Comparison of ENCODE assay signal across 32 mouse cellular contexts in genomic region chr2:180727613-180728021, GRCm38 (mm10). TPM values are rescaled to one million over a fixed set of nuclear protein-coding genes. Genes with fewer than 3 reads are reported as not detected.
DNase-seq lines count a peak whose midpoint lies in the region; ATAC-seq and TF ChIP-seq lines count a peak whose summit lies in the region.
"Had no signal": no experiment of that assay in that cellular context is flagged by ENCODE, and none has a peak within 500 bp of the region (broad histone marks: within the 10 kb centered on the region; RNA-seq: fewer than 3 reads in every experiment).

No protein-coding gene starts in this region.

- DNase-seq in CH12.LX (ENCODE audit: extremely low read depth) (no peak), ES-E14 (ENCODE audit: low read depth, low spot score) (peak; percentile 83)
- DNase-seq in midbrain, embryonic 14.5 days: no peak
- no peak for DNase-seq in adrenal gland, adult 8-10 months
- DNase-seq: adrenal gland, postnatal 14 days; cerebellum, postnatal 10 days; gastrocnemius, adult 2 months; kidney, adult 11 months; kidney, postnatal 4 days; lung, adult 18-20 months; lung, postnatal 10 days; right cerebral cortex, postnatal 14 days; thymus, postnatal 25 days had no signal

- peaks cover 7% of the 10 kb centered on the region for H3K79me2 ChIP-seq in CH12.LX (replicated peaks; ENCODE audit: control insufficient read depth, extremely low read depth, insufficient read depth, poor library complexity, severe bottlenecking)

- H3K4me1 ChIP-seq in intestine, postnatal 0 days (replicated peaks; ENCODE audit: control insufficient read depth, insufficient read depth, low read length): 0 out of 2 replicates have a peak, but pooled peaks cover 2% of the 10 kb centered on the region
- peaks cover 11% of the 10 kb centered on the region; the same call in 1 of the 2 replicates for H3K4me1 ChIP-seq in intestine, embryonic 15.5 days (replicated peaks)
- H3K4me1 ChIP-seq in CH12.LX (ENCODE audit: control insufficient read depth in 1 of 2, insufficient read depth in 2 of 2): peaks cover 16 to 47% of the 10 kb centered on the region in 2 experiments
- peaks cover 11 to 48% of the 10 kb centered on the region in 2 experiments for H3K4me1 ChIP-seq in ES-E14 (ENCODE audit: control insufficient read depth in 2 of 2, insufficient read depth in 2 of 2, low read length in 2 of 2, poor library complexity in 1 of 2)
- H3K4me1 ChIP-seq in bone marrow macrophage, adult 2 months (ENCODE audit: control insufficient read depth, insufficient read depth, low read length): peaks cover 35% of the 10 kb centered on the region
- H3K4me1 ChIP-seq in midbrain, embryonic 16.5 days (ENCODE audit: control insufficient read depth, insufficient read depth, low read length): no peaks in the 10 kb centered on the region
- no peaks in the 10 kb centered on the region for H3K4me1 ChIP-seq in midbrain, embryonic 14.5 days (ENCODE audit: control insufficient read depth, insufficient read depth, low read length)

- H3K36me3 ChIP-seq in intestine, postnatal 0 days (ENCODE audit: control insufficient read depth, insufficient read depth): peaks cover 11% of the 10 kb centered on the region; the same call in 1 of the 2 replicates
- no peaks in the 10 kb centered on the region for H3K36me3 ChIP-seq in intestine, embryonic 15.5 days
- peaks cover 13 to 53% of the 10 kb centered on the region in 2 experiments for H3K36me3 ChIP-seq in CH12.LX (replicated peaks in 1 of 2; ENCODE audit: control insufficient read depth in 1 of 2, insufficient read depth in 1 of 2, low read length in 1 of 2)
- H3K36me3 ChIP-seq in ES-E14 (ENCODE audit: control insufficient read depth, insufficient read depth, low read length, poor library complexity, severe bottlenecking): peaks cover 17% of the 10 kb centered on the region
- H3K36me3 ChIP-seq in midbrain, embryonic 16.5 days (ENCODE audit: control insufficient read depth, insufficient read depth, low read length): no peaks in the 10 kb centered on the region
- H3K36me3 ChIP-seq in midbrain, embryonic 14.5 days (ENCODE audit: control insufficient read depth, insufficient read depth, low read length): peaks cover 18% of the 10 kb centered on the region

- peak; percentile 30; the same call in 1 of the 2 replicates for ATAC-seq in intestine, postnatal 0 days
- ATAC-seq in intestine, embryonic 15.5 days: no peak
- no peak for ATAC-seq in midbrain, embryonic 16.5 days
- no peak for ATAC-seq in midbrain, embryonic 14.5 days (ENCODE audit: low FRiP score, low TSS enrichment)
- ATAC-seq: midbrain, embryonic 13.5 days had no signal

- in situ Hi-C loops in CH12.LX (cut with MboI; ENCODE audit: low pct_ligation_motif_present, low pct_unique_long_range_greater_than_20kb, low sequenced_read_pairs) (no loop called here), ES-E14 (cut with MboI; ENCODE audit: low sequenced_read_pairs in 2 of 2, unreplicated experiment in 2 of 2) (no loop called here)

- 41% methylated on average over 4 of the region's 4 CpGs for WGBS in intestine, postnatal 0 days
- 55% methylated on average over 4 of the region's 4 CpGs for WGBS in intestine, embryonic 15.5 days
- WGBS in midbrain, embryonic 16.5 days: 58% methylated on average over 4 of the region's 4 CpGs
- WGBS in midbrain, embryonic 14.5 days: 65% methylated on average over 4 of the region's 4 CpGs

- dilution Hi-C loops in CH12.LX (cut with MboI; ENCODE audit: extremely low pct_ligation_motif_present, extremely low pct_unique_long_range_greater_than_20kb, low sequenced_read_pairs): no loop called here

- no peak for TF ChIP-seq POLR2A in CH12.LX (IDR thresholded peaks at IDR 0.05; ENCODE audit: low read depth, low read length)
- TF ChIP-seq POLR2A in bone marrow macrophage, adult 2 months (IDR thresholded peaks at IDR 0.05; ENCODE audit: borderline replicate concordance, low read depth, low read length): no peak

- 0 out of 2 replicates have a peak overlapping the region, but pooled peaks have one; percentile 35 for H3K27ac ChIP-seq in intestine, postnatal 0 days (ENCODE audit: low read depth, low read length)
- H3K27ac ChIP-seq in intestine, embryonic 15.5 days: no peak overlapping the region
- H3K27ac ChIP-seq in CH12.LX (ENCODE audit: insufficient read depth, low read depth) (no peak overlapping the region), ES-E14 (ENCODE audit: insufficient read depth, low read depth, low read length, poor library complexity, severe bottlenecking) (peak overlapping the region; percentile 90; the same call in 1 of the 2 replicates)
- H3K27ac ChIP-seq in bone marrow macrophage, adult 2 months (ENCODE audit: insufficient read depth, low read depth, low read length): peak overlapping the region; percentile 72
- no peak overlapping the region for H3K27ac ChIP-seq in midbrain, embryonic 16.5 days (ENCODE audit: low read length)
- no peak overlapping the region for H3K27ac ChIP-seq in midbrain, embryonic 14.5 days (replicated peaks; ENCODE audit: low read depth, low read length)
- H3K27ac ChIP-seq: forebrain, embryonic 12.5 days; gastrocnemius, adult 2 months; heart, embryonic 10.5 days; hindbrain, embryonic 15.5 days; kidney, embryonic 15.5 days; limb, embryonic 12.5 days; midbrain, embryonic 13.5 days; neural tube, embryonic 12.5 days had no signal

- no peak for TF ChIP-seq EP300 in CH12.LX (IDR thresholded peaks at IDR 0.05; ENCODE audit: low read length)

- no peaks in the 10 kb centered on the region for H3K9me3 ChIP-seq in intestine, postnatal 0 days (ENCODE audit: control insufficient read depth)
- no peaks in the 10 kb centered on the region for H3K9me3 ChIP-seq in intestine, embryonic 15.5 days
- no peaks in the 10 kb centered on the region for H3K9me3 ChIP-seq in CH12.LX (replicated peaks; ENCODE audit: low read length)
- no peaks in the 10 kb centered on the region; the same call in 1 of the 2 replicates for H3K9me3 ChIP-seq in ES-E14 (ENCODE audit: control insufficient read depth, insufficient read depth, low read depth, low read length)
- no peaks in the 10 kb centered on the region for H3K9me3 ChIP-seq in midbrain, embryonic 16.5 days (replicated peaks; ENCODE audit: control insufficient read depth, low read length, poor library complexity, severe bottlenecking)
- no peaks in the 10 kb centered on the region for H3K9me3 ChIP-seq in midbrain, embryonic 14.5 days (ENCODE audit: control insufficient read depth, low read length)
- H3K9me3 ChIP-seq: forebrain, embryonic 12.5 days; heart, embryonic 10.5 days; hindbrain, embryonic 15.5 days; kidney, embryonic 15.5 days; limb, embryonic 12.5 days; midbrain, embryonic 13.5 days; neural tube, embryonic 12.5 days had no signal

- H3K27me3 ChIP-seq in intestine, postnatal 0 days (replicated peaks; ENCODE audit: control insufficient read depth, insufficient read depth, low read length): no peaks in the 10 kb centered on the region
- H3K27me3 ChIP-seq in intestine, embryonic 15.5 days (replicated peaks): no peaks in the 10 kb centered on the region
- no peaks in the 10 kb centered on the region for H3K27me3 ChIP-seq in CH12.LX (replicated peaks)
- no peaks in the 10 kb centered on the region for H3K27me3 ChIP-seq in midbrain, embryonic 16.5 days (ENCODE audit: control insufficient read depth, insufficient read depth, low read depth, low read length)
- no peaks in the 10 kb centered on the region for H3K27me3 ChIP-seq in midbrain, embryonic 14.5 days (ENCODE audit: control insufficient read depth, insufficient read depth, low read length)
- H3K27me3 ChIP-seq: kidney, embryonic 15.5 days; midbrain, embryonic 13.5 days had no signal

- H3K9ac ChIP-seq in intestine, postnatal 0 days (ENCODE audit: low read depth, low read length): no peak overlapping the region
- no peak overlapping the region for H3K9ac ChIP-seq in intestine, embryonic 15.5 days
- peak overlapping the region; percentile 58; the same call in 1 of the 2 replicates for H3K9ac ChIP-seq in CH12.LX (ENCODE audit: insufficient read depth, low read depth)
- no peak overlapping the region for H3K9ac ChIP-seq in ES-E14 (ENCODE audit: insufficient read depth, low read depth, low read length, poor library complexity, severe bottlenecking)
- no peak overlapping the region for H3K9ac ChIP-seq in midbrain, embryonic 16.5 days (ENCODE audit: low read depth, low read length)
- no peak overlapping the region for H3K9ac ChIP-seq in midbrain, embryonic 14.5 days (replicated peaks; ENCODE audit: low read length)
- H3K9ac ChIP-seq: forebrain, embryonic 12.5 days; hindbrain, embryonic 15.5 days; kidney, embryonic 15.5 days; limb, embryonic 12.5 days; midbrain, embryonic 13.5 days; neural tube, embryonic 12.5 days had no signal

- no peak overlapping the region for H3K4me3 ChIP-seq in intestine, postnatal 0 days (ENCODE audit: low read depth, low read length)
- no peak overlapping the region for H3K4me3 ChIP-seq in intestine, embryonic 15.5 days (replicated peaks)
- H3K4me3 ChIP-seq in CH12.LX (replicated peaks in 1 of 3; ENCODE audit: low read depth in 2 of 3, low read length in 2 of 3, poor library complexity in 1 of 3) (peak overlapping the region in 1 of 3 experiments; percentile 7), ES-E14 (ENCODE audit: insufficient read depth in 1 of 2, low read depth in 1 of 2, low read length in 2 of 2, poor library complexity in 1 of 2, severe bottlenecking in 1 of 2) (no peak overlapping the region)
- no peak overlapping the region for H3K4me3 ChIP-seq in bone marrow macrophage, adult 2 months (ENCODE audit: insufficient read depth, low read length)
- H3K4me3 ChIP-seq in midbrain, embryonic 16.5 days (ENCODE audit: low read depth, low read length): no peak overlapping the region
- no peak overlapping the region for H3K4me3 ChIP-seq in midbrain, embryonic 14.5 days (replicated peaks; ENCODE audit: low read depth, low read length)
- H3K4me3 ChIP-seq: forebrain, embryonic 12.5 days; gastrocnemius, adult 2 months; heart, embryonic 10.5 days; hindbrain, embryonic 15.5 days; kidney, embryonic 15.5 days; limb, embryonic 12.5 days; midbrain, embryonic 13.5 days; neural tube, embryonic 12.5 days had no signal

- no peak for TF ChIP-seq CTCF in intestine, postnatal 0 days (IDR thresholded peaks at IDR 0.05; ENCODE audit: low read depth)
- no peak for TF ChIP-seq CTCF in CH12.LX (conservative IDR thresholded peaks at IDR 0.05 in 1 of 2, IDR thresholded peaks at IDR 0.05 in 1 of 2; ENCODE audit: low read depth in 2 of 2, low read length in 2 of 2)
- TF ChIP-seq CTCF in bone marrow macrophage, adult 2 months (IDR thresholded peaks at IDR 0.05; ENCODE audit: low read depth, low read length): no peak

- H3K4me2 ChIP-seq in intestine, postnatal 0 days (replicated peaks; ENCODE audit: low read depth): no peak overlapping the region
- no peak overlapping the region for H3K4me2 ChIP-seq in intestine, embryonic 15.5 days (replicated peaks)
- peak overlapping the region; percentile 74; the same call in 1 of the 2 replicates for H3K4me2 ChIP-seq in CH12.LX (ENCODE audit: insufficient read depth, low read depth, poor library complexity, severe bottlenecking)
- H3K4me2 ChIP-seq in midbrain, embryonic 16.5 days (ENCODE audit: low read length): no peak overlapping the region
- no peak overlapping the region for H3K4me2 ChIP-seq in midbrain, embryonic 14.5 days (ENCODE audit: low read length)
- H3K4me2 ChIP-seq: forebrain, embryonic 12.5 days; hindbrain, embryonic 15.5 days; kidney, embryonic 15.5 days; limb, embryonic 12.5 days; midbrain, embryonic 13.5 days; neural tube, embryonic 12.5 days had no signal

- no peak for TF ChIP-seq RAD21 in CH12.LX (IDR thresholded peaks at IDR 0.05; ENCODE audit: low read depth, low read length)

RNA-seq across cellular contexts. Expression of gene Slc17a9, which starts 2.6 kb away (rescaled TPM):
- polyA plus RNA-seq in intestine, postnatal 0 days (2015; fragmentation: Nextera tagmentation; extraction: Ambion mirVana): 2.3 and 3.1 TPM in 2 replicates
- polyA plus RNA-seq in intestine, embryonic 15.5 days (2015; fragmentation: Nextera tagmentation; extraction: Ambion mirVana): 2.3 and 4.6 TPM in 2 replicates
- total RNA-seq in CH12.LX (2012; rRNA removed) (13.4 and 16.2 TPM in 2 replicates), CH12.LX (2014; rRNA removed) (6.5 and 7.2 TPM in 2 replicates), ES-E14 (2012; rRNA removed) (12.0 and 28.1 TPM in 2 replicates)
- 23.7 and 26.0 TPM in 2 replicates for polyA plus RNA-seq in CH12.LX (2012; ENCODE audit: insufficient read length, low read depth)
- polyA plus RNA-seq in bone marrow macrophage, adult 2 months (2012; ENCODE audit: insufficient read depth, insufficient read length, missing spikeins): 6.4 and 6.7 TPM in 2 replicates
- 0.11 and 0.24 TPM in 2 replicates for polyA plus RNA-seq in midbrain, embryonic 16.5 days (2015; fragmentation: Nextera tagmentation; extraction: Ambion mirVana)
- polyA plus RNA-seq in midbrain, embryonic 14.5 days (2014; fragmentation: Nextera tagmentation; extraction: Ambion mirVana): 0.12 TPM in 1 of 2 replicates, not detected in the other
- total RNA-seq in adrenal gland, adult 8-10 months (2022): 1 to 10 TPM in 2 of 4 experiments, under 1 TPM in 2; 0.81 to 2.3 (median 1.1) TPM
- polyA plus RNA-seq: embryonic facial prominence, embryonic 11.5 days had no signal

RNA-seq across cellular contexts. Expression of gene Gid8, which starts 17.7 kb away (rescaled TPM):
- polyA plus RNA-seq in intestine, postnatal 0 days (2015; fragmentation: Nextera tagmentation; extraction: Ambion mirVana): 36.6 and 38.0 TPM in 2 replicates
- polyA plus RNA-seq in intestine, embryonic 15.5 days (2015; fragmentation: Nextera tagmentation; extraction: Ambion mirVana): 52.6 and 55.1 TPM in 2 replicates
- total RNA-seq in CH12.LX (2012; rRNA removed) (15.6 and 21.7 TPM in 2 replicates), CH12.LX (2014; rRNA removed) (32.1 and 32.5 TPM in 2 replicates), ES-E14 (2012; rRNA removed) (57.8 and 64.7 TPM in 2 replicates)
- 44.1 and 45.4 TPM in 2 replicates for polyA plus RNA-seq in CH12.LX (2012; ENCODE audit: insufficient read length, low read depth)
- 52.9 and 53.5 TPM in 2 replicates for polyA plus RNA-seq in bone marrow macrophage, adult 2 months (2012; ENCODE audit: insufficient read depth, insufficient read length, missing spikeins)
- 55.1 and 57.1 TPM in 2 replicates for polyA plus RNA-seq in midbrain, embryonic 16.5 days (2015; fragmentation: Nextera tagmentation; extraction: Ambion mirVana)
- 51.8 and 64.9 TPM in 2 replicates for polyA plus RNA-seq in midbrain, embryonic 14.5 days (2014; fragmentation: Nextera tagmentation; extraction: Ambion mirVana)
- 10 to 100 TPM; 58.4 to 65.5 (median 64.0) TPM for total RNA-seq in adrenal gland, adult 8-10 months (2022)

RNA-seq across cellular contexts. Expression of gene Dido1, which starts 17.8 kb away (rescaled TPM):
- 7.8 and 9.3 TPM in 2 replicates for polyA plus RNA-seq in intestine, postnatal 0 days (2015; fragmentation: Nextera tagmentation; extraction: Ambion mirVana)
- polyA plus RNA-seq in intestine, embryonic 15.5 days (2015; fragmentation: Nextera tagmentation; extraction: Ambion mirVana): 22.8 and 23.2 TPM in 2 replicates
- total RNA-seq in CH12.LX (2012; rRNA removed): 24.9 and 30.0 TPM in 2 replicates
- 15.5 and 16.4 TPM in 2 replicates for total RNA-seq in CH12.LX (2014; rRNA removed)
- 25.0 and 25.8 TPM in 2 replicates for polyA plus RNA-seq in CH12.LX (2012; ENCODE audit: insufficient read length, low read depth)
- total RNA-seq in ES-E14 (2012; rRNA removed): 84.7 and 90.6 TPM in 2 replicates
- polyA plus RNA-seq in bone marrow macrophage, adult 2 months (2012; ENCODE audit: insufficient read depth, insufficient read length, missing spikeins): 30.2 and 32.9 TPM in 2 replicates
- polyA plus RNA-seq in midbrain, embryonic 16.5 days (2015; fragmentation: Nextera tagmentation; extraction: Ambion mirVana): 23.9 and 26.8 TPM in 2 replicates
- 31.2 and 38.1 TPM in 2 replicates for polyA plus RNA-seq in midbrain, embryonic 14.5 days (2014; fragmentation: Nextera tagmentation; extraction: Ambion mirVana)
- total RNA-seq in adrenal gland, adult 8-10 months (2022): 10 to 100 TPM; 41.3 to 60.8 (median 49.4) TPM

RNA-seq across cellular contexts. Expression of gene Bhlhe23, which starts 49.1 kb away (rescaled TPM):
- not detected in 2 replicates for polyA plus RNA-seq in intestine, postnatal 0 days (2015; fragmentation: Nextera tagmentation; extraction: Ambion mirVana)
- polyA plus RNA-seq in intestine, embryonic 15.5 days (2015; fragmentation: Nextera tagmentation; extraction: Ambion mirVana): not detected in 2 replicates
- total RNA-seq in CH12.LX (2012; rRNA removed): not detected in 2 replicates
- not detected in 2 replicates for total RNA-seq in CH12.LX (2014; rRNA removed)
- polyA plus RNA-seq in CH12.LX (2012; ENCODE audit: insufficient read length, low read depth): not detected in 2 replicates
- 0.11 and 0.18 TPM in 2 replicates for total RNA-seq in ES-E14 (2012; rRNA removed)
- not detected in 2 replicates for polyA plus RNA-seq in bone marrow macrophage, adult 2 months (2012; ENCODE audit: insufficient read depth, insufficient read length, missing spikeins)
- 10.1 and 10.4 TPM in 2 replicates for polyA plus RNA-seq in midbrain, embryonic 16.5 days (2015; fragmentation: Nextera tagmentation; extraction: Ambion mirVana)
- 20.1 and 21.3 TPM in 2 replicates for polyA plus RNA-seq in midbrain, embryonic 14.5 days (2014; fragmentation: Nextera tagmentation; extraction: Ambion mirVana)
- total RNA-seq in adrenal gland, adult 8-10 months (2022): not detected
- total RNA-seq: adrenal gland, postnatal 14 days; gastrocnemius, adult 2 months; gastrocnemius, postnatal 4 days; hematopoietic stem cell, adult 5-6 weeks; left cerebral cortex, postnatal 14 days; megakaryocyte progenitor cell, adult 5-6 weeks had no signal
- polyA plus RNA-seq: CD4-positive, CD25-positive, alpha-beta regulatory T cell, adult 4 months; cortical plate, adult 2 months; heart, embryonic 16.5 days; kidney, embryonic 15.5 days; limb, embryonic 12.5 days had no signal

Comparison
In these comparisons a context has a peak if more than half of its experiments do, and no peak if none do; other contexts are left out.
1. H3K27ac ChIP-seq: peak in intestine, postnatal 0 days (single experiment), ES-E14 (single experiment) and bone marrow macrophage, adult 2 months (single experiment); none in intestine, embryonic 15.5 days (single experiment), CH12.LX (single experiment), midbrain, embryonic 16.5 days (single experiment) and midbrain, embryonic 14.5 days (single experiment).